Mouse (Mus musculus) kidney, adult 2 months (tissue): Measurements from ENCODE around the gene Pomc.
A peak's percentile ranks its signal among the peaks of the same experiment; 100 is the strongest.

ENCODE experiments used
- CTCF ChIP-seq: fragments of 200-500 bp; conservative IDR thresholded peaks from 2 replicates; pipeline ENCODE4 v1.5.1; 2011; ENCODE audit warnings: low read depth, mild to moderate bottlenecking, control low read depth, low read length, moderate library complexity, mixed read lengths; ENCODE audit not compliant: insufficient read depth, insufficient read length
- POLR2A ChIP-seq: fragments of 200-500 bp; IDR thresholded peaks from one replicate; pipeline ENCODE4 v1.6.1; 2011; ENCODE audit warnings: low read depth, low read length, control low read depth

DNA sequence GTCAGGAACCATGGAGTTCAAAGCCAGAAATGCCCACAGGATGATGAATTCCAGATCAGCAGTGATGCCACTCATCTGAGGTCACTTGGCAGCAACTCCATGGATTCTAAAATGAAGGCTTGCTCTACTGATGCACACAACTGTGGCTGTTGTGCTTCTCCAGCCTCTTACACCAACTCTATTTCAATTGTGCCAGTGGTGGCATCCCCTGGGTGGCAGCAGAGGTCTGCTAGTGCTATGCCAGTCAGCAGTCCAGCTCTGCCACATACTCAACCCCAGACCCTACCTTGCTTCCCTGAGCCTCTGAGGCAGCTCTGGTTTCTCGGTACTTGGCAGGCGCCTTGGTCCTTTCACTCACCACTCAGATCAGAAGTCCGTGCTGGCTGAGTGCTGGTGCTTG is 25.9 kb upstream of the Pomc start:
- TF ChIP-seq CTCF = peak; percentile 41; the same call in 1 of the 2 replicates
- no peak for TF ChIP-seq POLR2A
